Mouse (Mus musculus) splenic B cell, adult 2 months (primary cell): ENCODE data around the gene Tigit.

Experiments
- DNase-seq: peaks from one replicate; pipeline ENCODE4 v3.0.0-alpha.2; 2011; ENCODE audit warnings: low read depth, low spot score
- H3K27me3 ChIP-seq: 2 replicates; pipeline ENCODE4 v1.6.1; 2012; ENCODE audit warnings: mild to moderate bottlenecking, low read length, moderate library complexity, mixed read lengths; ENCODE audit not compliant: control insufficient read depth, poor library complexity, insufficient read depth, severe bottlenecking
- H3K36me3 ChIP-seq: 2 replicates; pipeline ENCODE4 v1.6.1; 2012; ENCODE audit warnings: mild to moderate bottlenecking, low read length, moderate library complexity, mixed read lengths; ENCODE audit not compliant: control insufficient read depth, poor library complexity, insufficient read depth, severe bottlenecking

Tigit gene

GRCm38 (mm10) chr16:43647641-43648040 is 16.3 kb downstream of the Tigit start:
- no peaks in the 10 kb centered on the region for H3K36me3 ChIP-seq
- no peak for DNase-seq
- no peaks in the 10 kb centered on the region for H3K27me3 ChIP-seq

GRCm38 (mm10) chr16:43646943-43647342 is 17.0 kb downstream of the Tigit start:
- DNase-seq = no peak
- H3K27me3 ChIP-seq = no peaks in the 10 kb centered on the region
- H3K36me3 ChIP-seq = no peaks in the 10 kb centered on the region

- no peak for DNase-seq
- Histone ChIP-seq H3K36me3 (no peaks in the 10 kb centered on the region), H3K27me3 (no peaks in the 10 kb centered on the region)
These were observed 18.1 kb downstream of the Tigit start for GRCm38 (mm10) chr16:43645879-43646278.

GRCm38 (mm10) chr16:43641230-43641629 is 22.7 kb downstream of the Tigit start:
- DNase-seq = no peak
- Histone ChIP-seq H3K27me3 (no peaks in the 10 kb centered on the region), H3K36me3 (no peaks in the 10 kb centered on the region)

GRCm38 (mm10) chr16:43638406-43639049 is 25.4 kb downstream of the Tigit start:
- no peak for DNase-seq
- H3K36me3 ChIP-seq = no peaks in the 10 kb centered on the region; the same call in 1 of the 2 replicates

GRCm38 (mm10) chr16:43637241-43637640 is 26.7 kb downstream of the Tigit start:
- no peak for DNase-seq
- Histone ChIP-seq H3K27me3 (no peaks in the 10 kb centered on the region), H3K36me3 (no peaks in the 10 kb centered on the region; the same call in 1 of the 2 replicates)

More at GRCm38 (mm10) chr16:43638406-43639049, 25.4 kb downstream of the Tigit start:
- H3K27me3 ChIP-seq = no peaks in the 10 kb centered on the region

- H3K36me3 ChIP-seq = peaks cover 4% of the 10 kb centered on the region; the same call in 1 of the 2 replicates
- no peaks in the 10 kb centered on the region for H3K27me3 ChIP-seq
- DNase-seq = no peak
These were observed 29.9 kb downstream of the Tigit start for GRCm38 (mm10) chr16:43634037-43634436.

GRCm38 (mm10) chr16:43631758-43632157 is 32.2 kb downstream of the Tigit start:
- Histone ChIP-seq H3K36me3 (peaks cover 4% of the 10 kb centered on the region; the same call in 1 of the 2 replicates), H3K27me3 (no peaks in the 10 kb centered on the region)
- no peak for DNase-seq

GRCm38 (mm10) chr16:43628662-43629061 is 35.3 kb downstream of the Tigit start:
- H3K27me3 ChIP-seq = no peaks in the 10 kb centered on the region
- H3K36me3 ChIP-seq = 0 out of 2 replicates have a peak, but pooled peaks cover 4% of the 10 kb centered on the region
- no peak for DNase-seq

GRCm38 (mm10) chr16:43625956-43626355 is 38.0 kb downstream of the Tigit start:
- DNase-seq = no peak
- no peaks in the 10 kb centered on the region for H3K27me3 ChIP-seq
- H3K36me3 ChIP-seq = peaks cover 4% of the 10 kb centered on the region; the same call in 1 of the 2 replicates

- no peaks in the 10 kb centered on the region for H3K27me3 ChIP-seq
- H3K36me3 ChIP-seq = peaks cover 4% of the 10 kb centered on the region; the same call in 1 of the 2 replicates
- no peak for DNase-seq
These were observed 38.7 kb downstream of the Tigit start for GRCm38 (mm10) chr16:43625289-43625688.

- Histone ChIP-seq H3K27me3 (no peaks in the 10 kb centered on the region), H3K36me3 (peaks cover 4% of the 10 kb centered on the region; the same call in 1 of the 2 replicates)
- DNase-seq = no peak
These were observed 39.1 kb downstream of the Tigit start for GRCm38 (mm10) chr16:43624876-43625275.

GRCm38 (mm10) chr16:43623315-43624000 is 40.5 kb downstream of the Tigit start:
- Histone ChIP-seq H3K27me3 (no peaks in the 10 kb centered on the region), H3K36me3 (no peaks in the 10 kb centered on the region; the same call in 1 of the 2 replicates)
- DNase-seq = no peak

GRCm38 (mm10) chr16:43620359-43620758 is 43.6 kb downstream of the Tigit start:
- H3K27me3 ChIP-seq = no peaks in the 10 kb centered on the region
- DNase-seq = no peak
- H3K36me3 ChIP-seq = no peaks in the 10 kb centered on the region; the same call in 1 of the 2 replicates

- H3K36me3 ChIP-seq = no peaks in the 10 kb centered on the region; the same call in 1 of the 2 replicates
- no peak for DNase-seq
- no peaks in the 10 kb centered on the region for H3K27me3 ChIP-seq
These were observed 44.7 kb downstream of the Tigit start for GRCm38 (mm10) chr16:43619277-43619676.
